Mouse (Mus musculus) cerebellum, adult 11 months (tissue): ENCODE measurements at regions not wholly inside any gene's neighbourhood (a gene's known extent, or its start where the extent isn't known, plus 50 kb on each side); places are given as distances from the start of the nearest gene placed in this dataset.

Experiments
- DNase-seq: peaks from one replicate; pipeline ENCODE4 v3.0.0; 2022

- peak; percentile 79 for DNase-seq
Measured at GRCm38 (mm10) chr8:126162748-126163371, 135.5 kb upstream of the Slc35f3 start.

DNA sequence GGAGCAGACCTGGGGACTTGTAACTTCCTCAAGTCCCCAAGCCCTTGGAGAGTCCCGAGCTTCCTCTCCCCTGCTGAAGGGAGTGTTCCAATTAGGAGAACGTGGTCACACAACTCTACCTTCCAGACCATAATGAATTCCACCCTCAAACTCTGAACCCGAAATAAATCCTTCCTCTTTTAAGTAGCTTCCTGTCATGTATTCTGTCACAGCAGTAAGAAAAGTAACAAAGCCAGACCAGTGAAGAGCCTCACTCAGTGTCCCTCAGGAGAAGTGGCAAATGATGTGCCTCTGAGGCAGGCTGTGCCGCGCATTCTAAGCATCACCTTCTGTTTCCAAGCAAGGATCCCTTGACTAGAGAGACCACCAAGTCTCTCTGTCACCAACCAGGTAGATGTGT is 134.4 kb upstream of the Slc35f3 start:
- DNase-seq = no peak

DNA sequence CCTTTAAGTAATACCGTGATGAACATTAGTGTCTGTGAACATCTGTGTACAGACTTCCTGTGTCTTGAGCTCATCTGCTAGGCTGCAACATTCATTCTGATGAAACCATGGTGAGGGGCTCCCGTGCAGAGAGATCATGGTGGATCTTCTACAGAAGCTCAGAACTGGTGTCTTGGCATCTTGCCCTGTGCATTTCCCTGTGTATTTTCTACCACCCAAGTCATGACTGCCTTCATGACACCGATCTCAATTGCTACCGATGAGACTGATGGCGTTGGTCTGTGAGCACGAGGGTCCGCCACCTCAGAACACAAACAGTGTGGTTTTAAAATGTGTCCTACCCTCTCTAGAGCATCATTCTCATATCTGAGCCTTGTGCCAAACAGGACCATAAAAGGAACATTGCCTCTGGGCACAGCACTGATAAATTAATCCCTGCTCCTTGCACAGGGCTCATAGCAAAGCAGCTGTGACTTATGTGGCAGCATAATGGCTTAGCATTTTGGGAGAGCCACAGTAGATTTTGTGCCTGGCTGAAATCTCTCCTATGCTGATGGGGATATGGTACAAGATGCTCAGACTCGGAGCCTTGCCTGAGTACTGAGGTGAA is 132.8 kb upstream of the Slc35f3 start:
- no peak for DNase-seq

DNA sequence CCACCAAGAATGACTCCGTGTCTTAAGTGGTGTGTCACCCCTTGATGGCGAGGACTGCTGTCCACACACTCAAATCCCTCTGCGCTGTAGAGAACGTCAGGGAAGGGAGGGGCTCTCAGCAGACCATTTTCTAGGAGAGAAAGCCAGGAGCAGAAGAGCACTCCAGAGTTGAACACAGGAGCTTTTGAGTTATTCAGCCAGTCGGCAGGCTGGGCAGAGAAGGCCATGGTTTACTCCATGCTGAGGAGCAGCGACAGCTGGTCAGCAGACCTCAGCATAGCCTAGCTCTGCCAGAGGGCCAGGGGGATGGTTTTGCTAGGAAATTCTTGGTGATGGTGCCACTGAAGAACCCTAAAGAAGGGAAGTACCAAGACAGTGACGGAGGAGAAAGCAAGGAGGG is 132.0 kb upstream of the Slc35f3 start:
- DNase-seq = no peak

DNA sequence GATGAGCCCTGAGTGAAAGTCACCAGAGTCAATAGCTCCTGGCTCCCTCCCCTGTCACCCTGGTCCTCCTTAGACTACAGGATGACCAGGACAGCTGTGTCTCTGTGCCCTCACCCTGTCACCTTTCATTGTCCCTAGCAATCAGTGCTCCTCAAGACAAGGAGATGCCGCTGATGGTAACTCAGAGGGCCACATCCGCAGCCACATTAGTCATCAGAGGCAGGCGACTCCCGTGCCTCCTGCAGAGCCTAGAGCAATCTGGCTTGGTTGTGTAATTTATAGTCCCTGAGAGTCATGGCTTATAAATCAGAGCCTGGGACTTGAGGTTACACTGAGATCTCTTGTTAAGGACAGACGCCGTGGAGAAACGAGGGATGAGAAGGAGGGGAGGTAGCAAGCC is 123.9 kb upstream of the Slc35f3 start:
- DNase-seq = peak; percentile 26

DNA sequence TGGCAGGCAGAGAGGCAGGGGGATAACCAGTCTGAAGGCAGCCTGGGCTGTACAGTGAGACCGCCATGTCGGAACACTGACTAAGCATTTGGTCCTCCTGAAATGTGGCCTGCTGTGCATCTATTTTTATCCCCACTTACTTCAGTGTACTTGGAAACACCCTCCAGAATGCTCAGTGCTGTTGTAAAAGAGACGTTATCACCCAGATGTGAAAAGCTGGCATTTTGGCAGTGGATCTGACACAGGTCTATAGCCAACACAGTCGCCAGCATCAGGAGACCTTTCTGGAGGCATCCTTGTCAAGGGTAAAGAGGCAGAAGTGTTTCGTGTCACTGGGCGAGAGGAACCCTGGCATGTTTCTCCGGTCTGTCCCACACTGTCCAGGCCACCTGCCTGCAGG is 122.1 kb upstream of the Slc35f3 start:
- no peak for DNase-seq

DNA sequence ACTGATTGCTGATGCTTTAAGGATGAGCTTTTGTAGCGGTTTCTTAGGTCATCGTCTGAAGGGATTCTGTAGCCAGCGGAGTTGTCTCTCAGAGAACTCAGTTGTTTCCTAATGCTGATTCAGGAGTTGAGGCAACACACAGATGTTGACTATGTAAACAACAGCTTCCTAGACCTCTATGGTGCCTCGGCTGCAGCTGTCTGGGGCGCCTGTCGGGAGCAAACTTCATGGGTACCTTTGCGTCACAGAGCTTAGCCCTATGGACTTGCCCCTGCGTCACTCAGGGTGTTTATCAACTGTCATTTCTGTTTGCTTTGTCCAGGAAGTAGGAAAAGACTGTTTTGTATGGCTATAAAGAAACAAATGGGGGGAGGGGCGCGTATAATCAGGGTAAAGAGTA is 120.5 kb upstream of the Slc35f3 start:
- no peak for DNase-seq

DNA sequence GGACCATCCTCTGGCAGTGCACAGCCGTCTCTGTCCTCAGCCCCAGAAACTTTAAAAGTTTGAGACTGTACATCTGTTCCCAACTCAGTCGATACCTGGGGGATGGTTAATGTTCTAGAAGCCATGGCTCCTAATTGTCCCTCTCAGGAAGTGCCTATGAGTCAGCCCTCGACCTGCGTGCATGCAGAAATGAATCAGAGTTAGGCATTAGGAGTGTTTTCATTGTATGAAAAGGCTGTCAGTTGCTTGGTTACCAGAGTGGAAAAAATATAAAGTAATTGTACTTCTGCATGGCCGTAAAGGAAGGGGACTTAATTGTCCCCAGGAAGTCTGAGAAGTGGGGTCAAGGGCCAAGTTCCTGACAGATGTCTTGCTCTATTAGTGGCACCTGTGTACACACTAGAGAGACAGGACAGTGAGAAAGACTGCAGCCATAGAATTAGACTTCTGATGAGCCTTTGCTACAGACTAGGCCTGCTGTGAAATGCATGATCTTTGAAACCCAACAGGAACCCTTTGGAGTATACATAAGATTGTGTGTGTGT is 109.5 kb upstream of the Slc35f3 start:
- no peak for DNase-seq

- no peak for DNase-seq
Measured at GRCm38 (mm10) chr8:126195616-126196015, 102.7 kb upstream of the Slc35f3 start.

DNA sequence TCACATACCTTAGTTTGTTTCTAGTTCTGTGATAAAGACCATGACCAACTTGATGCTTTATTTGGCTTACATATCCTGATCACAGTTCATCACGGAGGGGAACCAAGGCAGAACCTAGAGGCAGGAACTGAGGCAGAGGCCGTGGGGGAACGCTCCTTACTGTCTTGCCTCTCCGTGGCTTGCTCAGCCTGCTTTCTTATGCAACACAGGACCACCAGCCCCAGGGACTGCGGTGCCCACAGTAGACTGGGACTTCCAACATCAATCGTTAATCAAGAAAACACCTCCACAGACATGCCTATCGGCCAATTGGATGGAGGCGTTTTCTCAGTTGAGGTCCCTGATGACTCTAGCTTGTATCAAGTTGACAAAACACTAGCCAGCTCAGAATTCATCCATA is 87.8 kb upstream of the Slc35f3 start:
- no peak for DNase-seq

- DNase-seq = no peak
Measured at GRCm38 (mm10) chr8:126212802-126213201, 85.6 kb upstream of the Slc35f3 start.

- no peak for DNase-seq
Measured at GRCm38 (mm10) chr8:126214571-126214970, 83.8 kb upstream of the Slc35f3 start.

- no peak for DNase-seq
Measured at GRCm38 (mm10) chr8:126216391-126216790, 82.0 kb upstream of the Slc35f3 start.

GRCm38 (mm10) chr8:126221631-126222030 is 76.7 kb upstream of the Slc35f3 start:
- DNase-seq = no peak

GRCm38 (mm10) chr8:126231801-126232200 is 66.6 kb upstream of the Slc35f3 start:
- peak; percentile 30 for DNase-seq

- DNase-seq = no peak
Measured at GRCm38 (mm10) chr8:126232521-126232920, 65.8 kb upstream of the Slc35f3 start.

- no peak for DNase-seq
Measured at GRCm38 (mm10) chr8:126239684-126240083, 58.7 kb upstream of the Slc35f3 start.

GRCm38 (mm10) chr8:126244321-126244720 is 54.0 kb upstream of the Slc35f3 start:
- no peak for DNase-seq
